Mouse (Mus musculus) T-helper 1 cell (primary cell): Measurements from ENCODE around the gene Gm16513.
"Not testable (repeated sequence)": the region's sequence is repeated elsewhere in the genome, so short reads cannot be mapped to it uniquely, and the experiment has no call there.

Experiments
- in situ Hi-C: fragments of 300-600 bp; cut with MboI, MseI; formaldehyde crosslinking; loops from one replicate; pipeline ENCODE4 v1.15.1; 2025; ENCODE audit warnings: high pct_unique_total_duplicates

The Gm16513 gene

GRCm38 (mm10) chr5:95182324-95182723, at the start of gene Gm16513:
Gm16513 (plus strand) TSS chr5:95182624.
- in situ Hi-C loops, result not testable (repeated sequence)
